In the genomic region with DNA sequence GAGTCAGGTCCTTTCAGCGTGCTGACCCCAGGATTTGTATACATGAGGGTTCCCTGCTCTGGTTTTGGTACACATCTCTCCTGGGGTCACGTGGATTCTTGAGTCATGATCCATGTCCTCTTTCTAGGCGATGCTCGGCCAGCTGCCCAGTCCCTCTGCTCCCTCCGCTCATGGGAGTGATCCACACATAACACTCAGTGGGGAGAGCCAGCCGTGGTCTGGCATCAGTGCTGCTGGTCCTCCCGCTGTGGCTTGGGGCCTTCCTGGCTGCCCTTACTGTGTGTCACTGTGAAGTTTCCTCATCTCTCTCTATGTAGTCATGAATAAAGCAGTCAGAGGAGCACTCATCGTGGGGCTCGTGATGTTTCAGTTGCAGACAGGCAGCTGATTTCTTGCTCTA, we compare ENCODE assay signal across 19 mouse cellular contexts. TPM values are rescaled to one million over a fixed set of nuclear protein-coding genes. Genes with fewer than 3 reads are reported as not detected.
A peak's percentile ranks its signal among the peaks of the same experiment; 100 is the strongest.
DNase-seq lines count a peak whose midpoint lies in the region; ATAC-seq and TF ChIP-seq lines count a peak whose summit lies in the region.
"Had no signal": no experiment of that assay in that cellular context is flagged by ENCODE, and none has a peak within 500 bp of the region (broad histone marks: within the 10 kb centered on the region; RNA-seq: fewer than 3 reads in every experiment).

No protein-coding gene starts in this region.

- TF ChIP-seq CTCF in Patski (IDR thresholded peaks at IDR 0.05) = no peak

- H3K27me3 ChIP-seq in Patski = no peaks in the 10 kb centered on the region
- H3K27me3 ChIP-seq: CH12.LX; embryonic facial prominence, embryonic 13.5 days; forebrain, embryonic 12.5 days; heart, embryonic 15.5 days had no signal

- CTCF ChIA-PET in Patski (lab: Charles Lee) = interaction anchor here (0.7 to 1.4 kb wide), 2 partner anchors 8 to 29 kb away, joined by 3 read pairs; no protein-coding TSS in a partner anchor

- intact Hi-C loops in gastrocnemius, postnatal 14 days (cut with DNase I; ENCODE audit: low total_unique reads) = no loop called here

- DNase-seq in gastrocnemius, postnatal 14 days = peak; percentile 15
- DNase-seq in gastrocnemius, postnatal 4 days (ENCODE audit: low spot score in 2 of 2) = no peak
- peak; percentile 68 for DNase-seq in 416B (ENCODE audit: low read depth)
- peak; percentile 39 for DNase-seq in Patski (ENCODE audit: low read depth, low spot score)
- DNase-seq in thymus, postnatal 14 days = no peak
- no peak for DNase-seq in layer of hippocampus, postnatal 25 days (ENCODE audit: extremely low spot score in 1 of 2, low spot score in 1 of 2)
- DNase-seq: adrenal gland, postnatal 25 days; cerebellum, adult 18-20 months; cerebellum, adult 9-11 months; cerebellum, postnatal 36 days; forebrain, postnatal 0 days; gastrocnemius, postnatal 10 days; kidney, adult 8-10 months had no signal

- in situ Hi-C loops in Patski (cut with MboI; ENCODE audit: low pct_unique_long_range_greater_than_20kb) = no loop called here

- POLR2A ChIA-PET in Patski (lab: Charles Lee) = no interaction called here

- peak; percentile 68 for ATAC-seq in Patski
- ATAC-seq in megakaryocyte progenitor cell, adult 5-6 weeks (replicated peaks; ENCODE audit: poor library complexity) = peak; percentile 49
- ATAC-seq: forebrain, postnatal 0 days; intestine, embryonic 16.5 days had no signal

RNA-seq across cellular contexts. Expression of a gene that starts 18.9 kb away (rescaled TPM):
- 1 to 10 TPM; 4.6 to 7.2 TPM for total RNA-seq in gastrocnemius, postnatal 14 days (2021)
- total RNA-seq in gastrocnemius, postnatal 4 days (2021) = 1 to 10 TPM; 7.9 to 9.5 TPM
- 19.6 TPM for polyA plus RNA-seq in Patski (2021)
- total RNA-seq in megakaryocyte progenitor cell, adult 5-6 weeks (2015) = 28.1 and 30.2 TPM in 2 replicates
- 23.8 and 27.2 TPM in 2 replicates for total RNA-seq in megakaryocyte progenitor cell, adult 5-6 weeks (2017)
- total RNA-seq in layer of hippocampus, postnatal 25 days (2021) = 1 to 10 TPM; 9.4 to 9.8 TPM

RNA-seq across cellular contexts. Expression of a gene that starts 39.7 kb away (rescaled TPM):
- total RNA-seq in gastrocnemius, postnatal 14 days (2021) = 10 to 100 TPM; 35.2 to 37.7 TPM
- 10 to 100 TPM; 61.2 to 70.6 TPM for total RNA-seq in gastrocnemius, postnatal 4 days (2021)
- polyA plus RNA-seq in Patski (2021) = 179 TPM
- 52.5 and 71.3 TPM in 2 replicates for total RNA-seq in megakaryocyte progenitor cell, adult 5-6 weeks (2015)
- 57.8 and 83.8 TPM in 2 replicates for total RNA-seq in megakaryocyte progenitor cell, adult 5-6 weeks (2017)
- 10 to 100 TPM; 66.5 to 78.4 TPM for total RNA-seq in layer of hippocampus, postnatal 25 days (2021)

RNA-seq across cellular contexts. Expression of a gene that starts 52.7 kb away (rescaled TPM):
- total RNA-seq in gastrocnemius, postnatal 14 days (2021) = 1 to 10 TPM; 2.2 to 2.4 TPM
- 1 to 10 TPM; 7.8 to 8.1 TPM for total RNA-seq in gastrocnemius, postnatal 4 days (2021)
- 22.3 TPM for polyA plus RNA-seq in Patski (2021)
- total RNA-seq in megakaryocyte progenitor cell, adult 5-6 weeks (2015) = 29.2 and 31.6 TPM in 2 replicates
- 20.8 and 30.2 TPM in 2 replicates for total RNA-seq in megakaryocyte progenitor cell, adult 5-6 weeks (2017)
- 1 to 10 TPM; 1.2 to 2.0 TPM for total RNA-seq in layer of hippocampus, postnatal 25 days (2021)

Comparison
In these comparisons a context has a peak if more than half of its experiments do, and no peak if none do; other contexts are left out.
1. DNase-seq: peak in gastrocnemius, postnatal 14 days (single experiment), 416B (single experiment) and Patski (single experiment); none in gastrocnemius, postnatal 4 days (0 of 2), thymus, postnatal 14 days (single experiment) and layer of hippocampus, postnatal 25 days (0 of 2).